Mouse (Mus musculus): ENCODE measurements around the gene Foxa3. TPM values are rescaled to one million over a fixed set of nuclear protein-coding genes. Genes with fewer than 3 reads are reported as not detected.

Foxa3 gene
- polyA plus RNA-seq, 1 experiment: 0.07 TPM

DNA sequence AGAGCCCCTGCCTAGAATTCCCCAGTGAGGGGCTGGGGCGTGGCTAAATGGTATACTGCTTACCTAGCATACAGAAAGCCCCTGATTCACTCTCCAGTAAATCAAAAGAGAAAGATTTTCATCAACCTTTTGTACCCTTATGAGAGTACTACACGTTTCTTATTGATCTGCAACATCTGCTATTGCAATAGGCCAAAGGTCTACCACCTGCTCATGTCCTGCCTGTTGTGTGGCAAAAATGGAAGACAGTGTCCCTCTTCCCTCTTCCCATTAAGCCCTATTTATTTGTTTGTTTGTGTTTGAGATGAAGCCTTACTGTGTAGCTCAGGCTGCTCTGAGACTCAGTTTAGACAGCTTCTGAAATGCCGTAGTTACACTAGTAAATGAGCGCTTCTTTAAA, 7.3 kb downstream of the Foxa3 start:
- no peak for TF ChIP-seq TAL1 (IDR thresholded peaks at IDR 0.05; ENCODE audit: low read length)
- no peak for TF ChIP-seq GATA1 (IDR thresholded peaks at IDR 0.05; ENCODE audit: low read length)
- Histone ChIP-seq H3K27me3 (ENCODE audit: control insufficient read depth) (peaks cover 42% of the 10 kb centered on the region), H3K9me3 (ENCODE audit: control insufficient read depth, low read length) (no peaks in the 10 kb centered on the region), H3K4me3 (replicated peaks) (no peak overlapping the region), H3K36me3 (ENCODE audit: control insufficient read depth) (peaks cover 5% of the 10 kb centered on the region; the same call in 1 of the 2 replicates), H3K4me1 (ENCODE audit: control insufficient read depth) (peaks cover 8% of the 10 kb centered on the region)

DNA sequence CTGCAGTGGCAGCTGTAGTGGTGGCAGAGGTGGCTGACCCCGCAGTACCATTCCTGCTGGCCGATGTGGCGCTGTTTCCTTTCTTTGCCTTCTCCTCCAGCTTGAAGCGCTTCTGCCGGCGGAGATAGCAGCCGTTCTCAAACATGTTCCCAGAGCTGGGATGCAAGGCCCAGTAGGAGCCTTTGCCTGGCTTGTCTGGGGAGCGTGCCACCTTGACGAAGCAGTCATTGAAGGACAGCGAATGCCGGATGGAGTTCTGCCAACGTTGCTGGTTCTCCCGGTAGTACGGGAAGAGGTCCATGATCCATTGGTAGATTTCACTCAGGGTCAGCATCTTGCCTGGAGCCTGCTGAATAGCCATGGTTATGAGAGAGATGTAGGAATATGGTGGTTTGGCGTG, 8.9 kb downstream of the Foxa3 start:
- H3K9me3 ChIP-seq (ENCODE audit: control insufficient read depth, low read length): no peaks in the 10 kb centered on the region
- peaks cover 5% of the 10 kb centered on the region; the same call in 1 of the 2 replicates for H3K36me3 ChIP-seq (ENCODE audit: control insufficient read depth)
- H3K4me3 ChIP-seq (replicated peaks): no peak overlapping the region
- peaks cover 11% of the 10 kb centered on the region for H3K4me1 ChIP-seq (ENCODE audit: control insufficient read depth)
- TF ChIP-seq TAL1 (IDR thresholded peaks at IDR 0.05; ENCODE audit: low read length): no peak
- no peak for TF ChIP-seq GATA1 (IDR thresholded peaks at IDR 0.05; ENCODE audit: low read length)
- H3K27me3 ChIP-seq (ENCODE audit: control insufficient read depth): peaks cover 27% of the 10 kb centered on the region

DNA sequence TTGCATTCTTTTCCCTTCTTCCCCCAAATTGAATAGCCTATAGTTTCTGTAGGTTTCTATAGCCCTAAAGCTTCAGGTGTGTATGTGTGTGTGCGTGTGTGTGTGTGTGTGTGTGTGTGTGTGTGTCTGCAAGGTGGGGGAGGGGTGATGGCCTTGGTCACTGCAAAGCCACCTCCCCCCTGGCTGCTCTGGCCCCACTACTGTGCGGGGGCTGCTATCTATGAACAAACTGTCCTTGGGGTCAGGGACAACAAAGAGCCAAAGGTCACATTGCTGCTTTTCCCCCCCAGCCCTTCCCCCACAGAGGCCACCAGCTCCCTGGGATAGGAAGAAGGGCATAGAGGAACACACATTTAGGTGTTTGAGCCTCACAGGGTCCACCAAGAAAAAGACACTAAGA, 10.5 kb downstream of the Foxa3 start:
- Histone ChIP-seq H3K4me1 (ENCODE audit: control insufficient read depth) (peaks cover 11% of the 10 kb centered on the region), H3K36me3 (ENCODE audit: control insufficient read depth) (peaks cover 5% of the 10 kb centered on the region; the same call in 1 of the 2 replicates), H3K4me3 (replicated peaks) (no peak overlapping the region), H3K9me3 (ENCODE audit: control insufficient read depth, low read length) (no peaks in the 10 kb centered on the region), H3K27me3 (ENCODE audit: control insufficient read depth) (peaks cover 23% of the 10 kb centered on the region)
- TF ChIP-seq GATA1 (IDR thresholded peaks at IDR 0.05; ENCODE audit: low read length) (no peak), TAL1 (IDR thresholded peaks at IDR 0.05; ENCODE audit: low read length) (no peak)

DNA sequence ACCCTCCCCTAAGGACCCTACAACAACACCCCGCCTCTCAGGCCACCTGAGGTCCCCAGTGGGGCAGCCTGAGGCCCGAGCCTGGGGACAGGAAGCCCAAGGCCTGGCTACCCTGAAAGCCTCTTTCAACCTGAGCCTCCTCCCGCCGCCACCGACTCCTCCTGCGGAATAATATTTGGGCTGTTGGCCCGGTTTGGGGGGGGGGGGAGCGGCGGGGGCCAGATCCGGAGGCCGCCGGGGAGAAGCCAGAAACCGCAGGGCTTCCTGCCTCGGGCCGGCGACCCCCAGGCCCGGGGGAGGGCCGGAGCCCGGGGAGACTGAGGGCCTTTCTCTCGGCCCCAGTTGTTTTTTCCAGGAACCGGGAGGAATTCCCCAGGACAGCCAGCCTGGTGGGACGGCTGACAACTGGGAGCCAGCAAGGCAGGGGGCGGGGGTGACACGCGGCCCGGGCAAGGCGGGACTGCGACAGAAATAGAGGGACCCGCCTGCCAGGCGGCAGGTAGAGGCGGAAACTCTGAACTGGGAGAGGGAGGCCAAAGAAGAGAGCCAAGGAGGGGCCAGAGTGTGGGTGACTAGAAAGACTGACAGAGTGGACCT, 11.2 kb downstream of the Foxa3 start:
- Histone ChIP-seq H3K36me3 (ENCODE audit: control insufficient read depth) (peaks cover 9% of the 10 kb centered on the region), H3K4me3 (replicated peaks) (no peak overlapping the region), H3K4me1 (ENCODE audit: control insufficient read depth) (peaks cover 14% of the 10 kb centered on the region), H3K27me3 (ENCODE audit: control insufficient read depth) (peaks cover 23% of the 10 kb centered on the region), H3K9me3 (ENCODE audit: control insufficient read depth, low read length) (no peaks in the 10 kb centered on the region)
- TF ChIP-seq TAL1 (IDR thresholded peaks at IDR 0.05; ENCODE audit: low read length) (no peak), GATA1 (IDR thresholded peaks at IDR 0.05; ENCODE audit: low read length) (no peak)

DNA sequence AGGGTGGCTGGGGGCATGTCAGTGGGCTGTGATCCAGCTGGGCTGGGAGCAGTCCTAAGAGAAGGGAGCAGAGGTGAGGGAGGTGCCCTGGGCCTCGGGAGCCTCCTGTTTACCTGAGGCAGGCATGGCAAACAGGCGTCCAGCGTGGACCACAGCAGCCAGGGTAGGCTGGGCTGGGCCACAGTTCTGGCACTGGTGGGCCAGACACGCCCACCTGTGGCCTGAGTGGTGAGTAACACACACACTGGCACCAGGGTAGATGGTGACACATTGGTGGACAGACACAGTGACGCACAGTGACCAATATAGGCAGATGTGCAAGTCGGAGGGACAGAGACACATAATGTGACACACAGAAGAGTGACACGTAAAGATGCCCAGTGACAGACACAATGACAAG, 12.8 kb downstream of the Foxa3 start:
- peaks cover 22% of the 10 kb centered on the region for H3K36me3 ChIP-seq (ENCODE audit: control insufficient read depth)
- peaks cover 2% of the 10 kb centered on the region for H3K9me3 ChIP-seq (ENCODE audit: control insufficient read depth, low read length)
- no peak overlapping the region for H3K4me3 ChIP-seq (replicated peaks)
- peaks cover 23% of the 10 kb centered on the region for H3K27me3 ChIP-seq (ENCODE audit: control insufficient read depth)
- H3K4me1 ChIP-seq (ENCODE audit: control insufficient read depth): peaks cover 28% of the 10 kb centered on the region
- no peak for TF ChIP-seq TAL1 (IDR thresholded peaks at IDR 0.05; ENCODE audit: low read length)
- TF ChIP-seq GATA1 (IDR thresholded peaks at IDR 0.05; ENCODE audit: low read length): no peak

DNA sequence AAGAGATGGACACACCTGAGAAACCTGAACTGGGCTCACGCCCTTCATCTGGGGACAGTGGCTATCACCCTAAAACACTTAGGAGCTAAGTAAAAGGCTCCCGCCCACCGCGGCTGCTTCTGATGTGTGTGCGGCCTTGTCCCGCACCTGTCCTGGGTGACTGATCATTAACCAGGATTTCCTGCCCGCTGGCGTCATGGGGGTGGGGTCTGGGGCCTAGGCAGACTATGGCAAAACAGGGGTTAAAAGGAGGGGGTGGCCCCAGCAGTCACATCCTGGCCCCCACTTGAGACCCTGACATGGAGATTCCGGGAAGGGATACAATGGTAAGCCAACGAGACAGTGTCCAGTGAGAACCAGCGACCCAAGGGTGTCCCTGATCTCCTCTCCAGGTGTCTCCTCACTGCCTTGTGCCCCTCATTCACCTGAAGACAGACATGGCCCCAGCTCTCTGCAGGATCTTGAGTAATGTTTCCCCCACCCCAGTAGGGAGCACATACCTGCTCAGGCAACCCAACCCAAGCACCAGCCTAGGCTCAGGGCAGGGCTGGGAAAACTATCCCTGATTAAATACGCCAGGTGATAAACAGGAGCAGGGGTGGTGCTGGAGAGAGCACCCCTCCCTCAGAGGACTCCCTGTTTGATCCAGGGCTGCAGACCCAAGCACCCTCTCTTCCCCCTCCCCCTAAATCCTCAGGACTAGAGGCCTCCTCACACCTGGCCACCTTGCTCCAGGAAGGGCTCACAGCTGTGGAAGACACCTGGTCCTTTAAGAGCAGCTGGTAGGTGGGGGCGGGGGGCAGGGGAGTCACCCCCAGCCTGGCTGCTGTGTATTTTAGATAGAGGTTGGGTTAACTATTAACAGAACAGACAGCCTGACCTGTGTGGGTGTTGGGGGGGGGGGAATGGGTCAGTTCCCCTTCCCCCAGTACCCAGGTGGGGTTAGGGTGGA, 16.0 kb downstream of the Foxa3 start:
- H3K36me3 ChIP-seq (ENCODE audit: control insufficient read depth): peaks cover 27% of the 10 kb centered on the region
- peaks cover 53% of the 10 kb centered on the region for H3K4me1 ChIP-seq (ENCODE audit: control insufficient read depth)
- no peak overlapping the region for H3K4me3 ChIP-seq (replicated peaks)
- H3K27me3 ChIP-seq (ENCODE audit: control insufficient read depth): peaks cover 7% of the 10 kb centered on the region
- H3K9me3 ChIP-seq (ENCODE audit: control insufficient read depth, low read length): peaks cover 4% of the 10 kb centered on the region
- TF ChIP-seq GATA1 (IDR thresholded peaks at IDR 0.05; ENCODE audit: low read length) (no peak), TAL1 (IDR thresholded peaks at IDR 0.05; ENCODE audit: low read length) (no peak)

DNA sequence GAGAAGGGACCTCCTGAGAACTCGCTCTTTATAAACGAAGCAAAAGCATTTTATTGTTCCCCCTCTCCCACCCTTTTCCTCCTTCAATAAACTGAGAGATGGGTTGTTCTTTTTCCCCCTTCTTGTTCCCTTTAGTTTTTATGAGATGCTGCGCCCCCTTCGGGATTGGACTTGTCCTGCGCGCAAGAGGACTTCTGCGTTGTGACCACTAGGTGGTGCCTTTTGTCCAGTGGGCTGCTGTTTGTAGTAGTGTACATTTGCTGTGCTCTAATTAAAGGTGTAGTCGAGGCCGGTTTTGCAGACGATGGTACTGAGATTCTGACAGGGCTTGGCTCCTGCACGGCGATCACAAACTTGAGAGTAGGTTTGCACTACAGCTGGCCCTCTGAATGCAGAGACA, 16.9 kb downstream of the Foxa3 start:
- H3K9me3 ChIP-seq (ENCODE audit: control insufficient read depth, low read length): peaks cover 4% of the 10 kb centered on the region
- TF ChIP-seq TAL1 (IDR thresholded peaks at IDR 0.05; ENCODE audit: low read length): no peak
- no peak for TF ChIP-seq GATA1 (IDR thresholded peaks at IDR 0.05; ENCODE audit: low read length)
- H3K36me3 ChIP-seq (ENCODE audit: control insufficient read depth): peaks cover 27% of the 10 kb centered on the region
- no peaks in the 10 kb centered on the region for H3K27me3 ChIP-seq (ENCODE audit: control insufficient read depth)
- no peak overlapping the region for H3K4me3 ChIP-seq (replicated peaks)
- H3K4me1 ChIP-seq (ENCODE audit: control insufficient read depth): peaks cover 58% of the 10 kb centered on the region

DNA sequence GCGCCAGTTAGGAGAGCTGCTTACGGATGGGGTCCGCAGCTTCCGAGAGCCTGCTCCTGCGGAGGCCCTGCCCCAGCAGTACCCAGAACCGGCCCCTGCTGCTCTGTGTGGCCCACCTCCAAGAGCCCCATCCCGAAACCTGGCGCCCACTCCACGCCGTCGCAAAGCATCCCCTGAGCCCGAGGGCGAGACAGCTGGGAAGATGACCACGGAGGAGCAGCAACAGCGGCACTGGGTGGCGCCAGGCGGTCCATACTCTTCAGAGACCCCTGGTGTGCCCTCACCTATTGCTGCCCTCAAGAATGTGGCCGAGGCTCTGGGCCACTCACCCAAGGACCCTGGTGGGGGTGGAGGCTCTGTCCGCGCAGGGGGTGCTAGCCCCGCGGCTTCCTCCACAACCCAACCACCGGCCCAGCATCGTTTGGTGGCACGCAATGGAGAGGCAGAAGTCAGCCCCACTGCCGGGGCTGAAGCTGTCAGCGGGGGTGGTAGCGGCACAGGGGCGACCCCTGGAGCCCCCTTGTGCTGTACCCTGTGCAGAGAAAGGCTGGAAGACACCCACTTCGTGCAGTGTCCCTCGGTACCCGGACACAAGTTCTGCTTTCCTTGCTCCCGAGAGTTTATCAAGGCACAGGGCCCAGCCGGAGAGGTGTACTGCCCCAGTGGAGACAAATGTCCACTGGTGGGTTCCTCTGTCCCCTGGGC, 17.8 kb downstream of the Foxa3 start:
- peaks cover 4% of the 10 kb centered on the region for H3K9me3 ChIP-seq (ENCODE audit: control insufficient read depth, low read length)
- TF ChIP-seq GATA1 (IDR thresholded peaks at IDR 0.05; ENCODE audit: low read length) (no peak), TAL1 (IDR thresholded peaks at IDR 0.05; ENCODE audit: low read length) (no peak)
- no peaks in the 10 kb centered on the region for H3K27me3 ChIP-seq (ENCODE audit: control insufficient read depth)
- peaks cover 65% of the 10 kb centered on the region for H3K4me1 ChIP-seq (ENCODE audit: control insufficient read depth)
- peak overlapping the region; percentile 84 for H3K4me3 ChIP-seq (replicated peaks)
- peaks cover 27% of the 10 kb centered on the region for H3K36me3 ChIP-seq (ENCODE audit: control insufficient read depth)

DNA sequence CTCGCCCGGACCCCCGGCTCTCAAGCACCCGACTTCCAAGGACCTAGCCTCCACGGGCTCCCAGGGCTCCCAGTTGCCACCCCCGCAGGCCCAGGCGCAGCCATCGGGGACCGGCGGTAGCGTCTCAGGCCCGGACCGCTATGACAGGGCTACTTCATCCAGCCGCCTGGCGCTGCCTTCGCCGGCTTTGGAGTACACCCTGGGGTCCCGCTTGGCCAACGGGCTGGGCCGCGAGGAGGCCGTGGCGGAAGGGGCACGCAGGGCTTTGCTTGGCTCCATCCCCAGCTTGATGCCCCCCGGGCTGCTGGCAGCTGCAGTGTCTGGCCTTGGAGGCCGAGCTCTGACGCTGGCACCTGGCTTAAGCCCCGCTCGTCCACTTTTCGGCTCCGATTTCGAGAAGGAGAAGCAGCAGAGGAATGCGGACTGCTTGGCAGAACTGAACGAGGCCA, 18.7 kb downstream of the Foxa3 start:
- peaks cover 69% of the 10 kb centered on the region for H3K4me1 ChIP-seq (ENCODE audit: control insufficient read depth)
- peaks cover 4% of the 10 kb centered on the region for H3K9me3 ChIP-seq (ENCODE audit: control insufficient read depth, low read length)
- no peaks in the 10 kb centered on the region for H3K27me3 ChIP-seq (ENCODE audit: control insufficient read depth)
- H3K36me3 ChIP-seq (ENCODE audit: control insufficient read depth): peaks cover 27% of the 10 kb centered on the region
- peak overlapping the region; percentile 84 for H3K4me3 ChIP-seq (replicated peaks)
- TF ChIP-seq GATA1 (IDR thresholded peaks at IDR 0.05; ENCODE audit: low read length): no peak
- TF ChIP-seq TAL1 (IDR thresholded peaks at IDR 0.05; ENCODE audit: low read length): no peak

Data from erythroblast, embryonic 14.5 days (primary cell).